Comparison of ENCODE assay signal across 15 mouse cellular contexts in the genomic region with DNA sequence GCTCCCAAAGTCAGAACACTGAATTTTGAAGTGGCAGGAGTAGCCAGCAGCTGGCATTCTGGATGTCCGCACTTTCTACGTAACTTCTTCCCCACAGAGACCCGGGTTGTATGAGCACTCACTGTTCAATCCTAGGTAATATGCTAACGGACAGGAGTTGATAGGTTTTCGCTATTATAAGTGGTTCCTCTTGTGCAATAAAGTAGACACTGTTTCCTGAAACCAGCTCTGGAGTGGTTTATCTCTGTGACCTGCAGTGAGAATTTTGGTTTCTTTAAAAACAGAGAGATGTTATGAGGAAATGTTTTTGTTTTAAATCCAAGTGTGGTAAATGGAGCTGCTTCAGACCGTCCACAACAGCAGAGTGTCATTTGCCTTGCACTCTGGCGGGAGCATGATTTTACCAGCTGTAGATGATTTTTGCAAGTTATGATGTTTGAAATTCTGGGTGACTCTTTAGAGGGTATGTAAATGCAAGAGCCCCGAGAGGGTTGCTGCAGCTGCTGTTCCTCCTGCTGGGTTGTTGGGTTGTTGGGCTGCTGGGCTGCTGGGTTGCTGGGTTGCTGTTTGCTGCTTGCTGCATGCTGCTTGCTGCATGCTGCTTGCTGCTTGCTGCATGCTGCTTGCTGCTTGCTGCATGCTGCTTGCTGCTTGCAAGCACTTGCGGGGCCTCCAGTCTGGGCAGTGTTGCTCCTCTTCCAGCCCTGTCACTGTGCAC. TPM values are rescaled to one million over a fixed set of nuclear protein-coding genes. Genes with fewer than 3 reads are reported as not detected.
"Had no signal": no experiment of that assay in that cellular context is flagged by ENCODE, and none has a peak within 500 bp of the region (broad histone marks: within the 10 kb centered on the region; RNA-seq: fewer than 3 reads in every experiment).

No protein-coding gene starts in this region.

- ATAC-seq: liver, embryonic 12.5 days; midbrain, embryonic 13.5 days had no signal

- DNase-seq: kidney, postnatal 36 days; lung, embryonic 14.5 days; lung, postnatal 10 days; lung, postnatal 4 days; right cerebral cortex, adult 18-20 months; right cerebral cortex, postnatal 25 days; thymus, postnatal 4 days had no signal

- H3K27ac ChIP-seq: kidney, embryonic 15.5 days; layer of hippocampus, adult 2 months; limb, embryonic 15.5 days; liver, embryonic 12.5 days; midbrain, embryonic 13.5 days; neural tube, embryonic 15.5 days; stomach, postnatal 0 days had no signal

- H3K4me3 ChIP-seq: kidney, embryonic 15.5 days; layer of hippocampus, adult 2 months; limb, embryonic 15.5 days; liver, embryonic 12.5 days; midbrain, embryonic 13.5 days; myocyte; neural tube, embryonic 15.5 days had no signal

- H3K4me1 ChIP-seq: kidney, embryonic 15.5 days; liver, embryonic 12.5 days had no signal

- H3K9ac ChIP-seq: kidney, embryonic 15.5 days; limb, embryonic 15.5 days; liver, embryonic 12.5 days; lung, embryonic 14.5 days; midbrain, embryonic 13.5 days; neural tube, embryonic 15.5 days had no signal

- H3K27me3 ChIP-seq: kidney, embryonic 15.5 days; limb, embryonic 15.5 days; liver, embryonic 12.5 days; midbrain, embryonic 13.5 days; neural tube, embryonic 15.5 days had no signal

- H3K9me3 ChIP-seq: kidney, embryonic 15.5 days; limb, embryonic 15.5 days; liver, embryonic 12.5 days; midbrain, embryonic 13.5 days; neural tube, embryonic 15.5 days had no signal

- H3K36me3 ChIP-seq: kidney, embryonic 15.5 days; limb, embryonic 15.5 days; liver, embryonic 12.5 days; midbrain, embryonic 13.5 days; neural tube, embryonic 15.5 days had no signal

- H3K4me2 ChIP-seq: kidney, embryonic 15.5 days; limb, embryonic 15.5 days; liver, embryonic 12.5 days; lung, embryonic 14.5 days; midbrain, embryonic 13.5 days; neural tube, embryonic 15.5 days had no signal

RNA-seq across cellular contexts. Expression of a gene that starts 18.8 kb away (rescaled TPM):
- polyA plus RNA-seq: lung, embryonic 14.5 days; myocyte had no signal
